Mouse (Mus musculus): ENCODE measurements around the gene Gar1. TPM values are rescaled to one million over a fixed set of nuclear protein-coding genes. Genes with fewer than 3 reads are reported as not detected.
A peak's percentile ranks its signal among the peaks of the same experiment; 100 is the strongest.

Gene Gar1
- 34.7 and 34.9 TPM in 2 replicates for polyA plus RNA-seq (2015; fragmentation: Nextera tagmentation; extraction: Ambion mirVana)

GRCm38 (mm10) chr3:129831035-129831568 is at the start of gene Gar1:
Gene Gar1 (minus strand): TSS chr3:129831396.
- peak within 1 kb of the TSS; percentile 75 for H3K9ac ChIP-seq (ENCODE audit: low read depth, low read length)
- ATAC-seq = peak; percentile 98
- peak within 1 kb of the TSS; percentile 83 for H3K27ac ChIP-seq (ENCODE audit: low read length)
- under 1% methylated on average over 60 of the region's 60 CpGs for WGBS
- H3K9me3 ChIP-seq (replicated peaks; ENCODE audit: control insufficient read depth, low read length, poor library complexity, severe bottlenecking) = no peaks in the 10 kb centered on the region
- H3K4me2 ChIP-seq (ENCODE audit: low read length) = peak within 1 kb of the TSS; percentile 84
- H3K4me3 ChIP-seq (ENCODE audit: low read depth, low read length) = peak within 1 kb of the TSS; percentile 96
- no peaks in the 10 kb centered on the region for H3K27me3 ChIP-seq (ENCODE audit: control insufficient read depth, insufficient read depth, low read depth, low read length)
- peaks cover under 1% of the 10 kb centered on the region for H3K36me3 ChIP-seq (ENCODE audit: control insufficient read depth, insufficient read depth, low read length)
- H3K4me1 ChIP-seq (ENCODE audit: control insufficient read depth, insufficient read depth, low read length) = peaks cover 17% of the 10 kb centered on the region

- no peaks in the 10 kb centered on the region for H3K27me3 ChIP-seq (ENCODE audit: control insufficient read depth, insufficient read depth, low read depth, low read length)
- 70% methylated on average over 2 of the region's 2 CpGs for WGBS
- H3K9ac ChIP-seq (ENCODE audit: low read depth, low read length) = no peak overlapping the region
- no peak overlapping the region for H3K4me3 ChIP-seq (ENCODE audit: low read depth, low read length)
- H3K36me3 ChIP-seq (ENCODE audit: control insufficient read depth, insufficient read depth, low read length) = no peaks in the 10 kb centered on the region
- peaks cover 9% of the 10 kb centered on the region for H3K4me1 ChIP-seq (ENCODE audit: control insufficient read depth, insufficient read depth, low read length)
- H3K27ac ChIP-seq (ENCODE audit: low read length) = no peak overlapping the region
- no peak for ATAC-seq
- H3K9me3 ChIP-seq (replicated peaks; ENCODE audit: control insufficient read depth, low read length, poor library complexity, severe bottlenecking) = no peaks in the 10 kb centered on the region
- H3K4me2 ChIP-seq (ENCODE audit: low read length) = peak overlapping the region; percentile 82
Measured at GRCm38 (mm10) chr3:129879913-129880312, 48.7 kb upstream of the Gar1 start.

- 0% methylated on average over 23 of the region's 25 CpGs for WGBS
- H3K36me3 ChIP-seq (ENCODE audit: control insufficient read depth, insufficient read depth, low read length) = no peaks in the 10 kb centered on the region
- peak; percentile 68 for ATAC-seq
- peak overlapping the region; percentile 82 for H3K4me2 ChIP-seq (ENCODE audit: low read length)
- H3K9ac ChIP-seq (ENCODE audit: low read depth, low read length) = peak overlapping the region; percentile 87
- H3K4me1 ChIP-seq (ENCODE audit: control insufficient read depth, insufficient read depth, low read length) = peaks cover 9% of the 10 kb centered on the region
- H3K4me3 ChIP-seq (ENCODE audit: low read depth, low read length) = peak overlapping the region; percentile 76
- no peaks in the 10 kb centered on the region for H3K27me3 ChIP-seq (ENCODE audit: control insufficient read depth, insufficient read depth, low read depth, low read length)
- H3K9me3 ChIP-seq (replicated peaks; ENCODE audit: control insufficient read depth, low read length, poor library complexity, severe bottlenecking) = no peaks in the 10 kb centered on the region
- peak overlapping the region; percentile 84 for H3K27ac ChIP-seq (ENCODE audit: low read length)
Measured at GRCm38 (mm10) chr3:129879131-129879757, 48.0 kb upstream of the Gar1 start.

DNA sequence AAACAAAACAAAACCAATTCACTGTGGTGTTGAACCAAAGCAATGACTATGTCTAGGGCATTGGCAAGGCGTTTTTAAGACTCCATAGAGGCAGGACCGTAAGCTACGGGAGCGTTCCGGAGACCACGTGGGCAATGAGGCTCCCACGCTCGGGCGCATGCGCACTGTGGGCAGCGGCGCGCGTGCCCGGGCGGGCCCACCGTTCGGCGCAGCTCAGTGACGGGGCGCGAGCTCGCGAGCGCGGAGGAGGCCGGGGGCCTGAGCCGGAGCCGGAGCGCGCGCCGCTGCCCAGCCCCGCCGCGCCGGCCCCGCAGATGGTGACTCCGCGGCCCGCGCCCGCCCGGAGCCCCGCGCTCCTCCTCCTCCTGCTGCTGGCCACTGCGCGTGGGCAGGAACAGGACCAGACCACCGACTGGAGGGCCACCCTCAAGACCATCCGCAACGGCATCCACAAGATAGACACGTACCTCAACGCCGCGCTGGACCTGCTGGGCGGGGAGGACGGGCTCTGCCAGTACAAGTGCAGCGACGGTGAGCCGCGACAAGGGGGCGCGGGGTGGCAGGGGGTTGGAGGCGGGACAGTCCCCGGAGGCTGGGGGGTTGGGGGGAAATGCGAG is 47.3 kb upstream of the Gar1 start, which contains the start of gene Pla2g12a:
TSS of gene Pla2g12a (plus strand) at position 202 of the 617 bp plus-strand sequence.
- peak within 1 kb of the TSS; percentile 82 for H3K4me2 ChIP-seq (ENCODE audit: low read length)
- peak within 1 kb of the TSS; percentile 76 for H3K4me3 ChIP-seq (ENCODE audit: low read depth, low read length)
- under 1% methylated on average over 66 of the region's 66 CpGs for WGBS

DNA sequence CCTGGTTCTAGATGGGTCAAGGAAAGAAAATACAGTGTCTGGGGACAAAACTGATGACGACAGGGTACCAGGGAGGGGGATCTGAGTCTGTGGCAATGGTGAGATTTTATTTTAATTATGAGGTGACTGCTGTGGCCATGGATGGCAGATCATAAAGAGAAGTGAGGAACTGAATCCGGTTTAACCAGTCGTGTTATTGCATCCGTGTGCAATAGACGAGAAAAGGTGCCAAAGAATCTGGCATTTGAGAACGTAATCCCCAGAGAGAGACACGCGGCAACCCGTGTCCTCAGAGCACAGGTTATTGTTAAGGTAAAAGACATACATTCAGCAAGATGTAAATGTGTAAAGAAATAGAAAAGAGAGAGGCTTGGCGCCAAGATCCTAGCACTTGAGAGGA is 46.1 kb upstream of the Gar1 start:
- no peaks in the 10 kb centered on the region for H3K27me3 ChIP-seq (ENCODE audit: control insufficient read depth, insufficient read depth, low read depth, low read length)
- H3K9ac ChIP-seq (ENCODE audit: low read depth, low read length) = no peak overlapping the region
- no peak for ATAC-seq
- H3K4me3 ChIP-seq (ENCODE audit: low read depth, low read length) = no peak overlapping the region
- H3K4me2 ChIP-seq (ENCODE audit: low read length) = no peak overlapping the region
- no peak overlapping the region for H3K27ac ChIP-seq (ENCODE audit: low read length)
- WGBS = 89% methylated on average over 10 of the region's 10 CpGs
- no peaks in the 10 kb centered on the region for H3K9me3 ChIP-seq (replicated peaks; ENCODE audit: control insufficient read depth, low read length, poor library complexity, severe bottlenecking)
- H3K4me1 ChIP-seq (ENCODE audit: control insufficient read depth, insufficient read depth, low read length) = peaks cover 9% of the 10 kb centered on the region
- no peaks in the 10 kb centered on the region for H3K36me3 ChIP-seq (ENCODE audit: control insufficient read depth, insufficient read depth, low read length)

More for the DNA sequence above, 47.3 kb upstream of the Gar1 start, which contains the start of gene Pla2g12a:
- H3K9me3 ChIP-seq (replicated peaks; ENCODE audit: control insufficient read depth, low read length, poor library complexity, severe bottlenecking) = no peaks in the 10 kb centered on the region
- peak; percentile 96 for ATAC-seq
- H3K36me3 ChIP-seq (ENCODE audit: control insufficient read depth, insufficient read depth, low read length) = no peaks in the 10 kb centered on the region
- H3K27ac ChIP-seq (ENCODE audit: low read length) = peak within 1 kb of the TSS; percentile 84
- no peaks in the 10 kb centered on the region for H3K27me3 ChIP-seq (ENCODE audit: control insufficient read depth, insufficient read depth, low read depth, low read length)
- peaks cover 9% of the 10 kb centered on the region for H3K4me1 ChIP-seq (ENCODE audit: control insufficient read depth, insufficient read depth, low read length)
- peak within 1 kb of the TSS; percentile 87 for H3K9ac ChIP-seq (ENCODE audit: low read depth, low read length)

- 50% methylated on average over 14 of the region's 14 CpGs for WGBS
- Histone ChIP-seq H3K9me3 (replicated peaks; ENCODE audit: control insufficient read depth, low read length, poor library complexity, severe bottlenecking) (0 out of 2 replicates have a peak, but pooled peaks cover 2% of the 10 kb centered on the region), H3K4me2 (ENCODE audit: low read length) (no peak overlapping the region), H3K27ac (ENCODE audit: low read length) (no peak overlapping the region), H3K36me3 (ENCODE audit: control insufficient read depth, insufficient read depth, low read length) (no peaks in the 10 kb centered on the region), H3K4me1 (ENCODE audit: control insufficient read depth, insufficient read depth, low read length) (no peaks in the 10 kb centered on the region), H3K9ac (ENCODE audit: low read depth, low read length) (no peak overlapping the region), H3K4me3 (ENCODE audit: low read depth, low read length) (no peak overlapping the region), H3K27me3 (ENCODE audit: control insufficient read depth, insufficient read depth, low read depth, low read length) (no peaks in the 10 kb centered on the region)
- ATAC-seq = no peak
Measured at GRCm38 (mm10) chr3:129863698-129864097, 32.5 kb upstream of the Gar1 start.

GRCm38 (mm10) chr3:129862592-129862991 is 31.4 kb upstream of the Gar1 start:
- H3K9me3 ChIP-seq (replicated peaks; ENCODE audit: control insufficient read depth, low read length, poor library complexity, severe bottlenecking) = 0 out of 2 replicates have a peak, but pooled peaks cover 2% of the 10 kb centered on the region
- no peak overlapping the region for H3K4me2 ChIP-seq (ENCODE audit: low read length)
- H3K4me1 ChIP-seq (ENCODE audit: control insufficient read depth, insufficient read depth, low read length) = no peaks in the 10 kb centered on the region
- no peak overlapping the region for H3K4me3 ChIP-seq (ENCODE audit: low read depth, low read length)
- H3K36me3 ChIP-seq (ENCODE audit: control insufficient read depth, insufficient read depth, low read length) = no peaks in the 10 kb centered on the region
- ATAC-seq = no peak
- no peak overlapping the region for H3K27ac ChIP-seq (ENCODE audit: low read length)
- H3K9ac ChIP-seq (ENCODE audit: low read depth, low read length) = no peak overlapping the region
- H3K27me3 ChIP-seq (ENCODE audit: control insufficient read depth, insufficient read depth, low read depth, low read length) = no peaks in the 10 kb centered on the region
- 74% methylated on average over 2 of the region's 2 CpGs for WGBS

- Histone ChIP-seq H3K4me3 (ENCODE audit: low read depth, low read length) (no peak overlapping the region), H3K27me3 (ENCODE audit: control insufficient read depth, insufficient read depth, low read depth, low read length) (no peaks in the 10 kb centered on the region), H3K9me3 (replicated peaks; ENCODE audit: control insufficient read depth, low read length, poor library complexity, severe bottlenecking) (no peaks in the 10 kb centered on the region), H3K4me2 (ENCODE audit: low read length) (no peak overlapping the region), H3K27ac (ENCODE audit: low read length) (no peak overlapping the region), H3K4me1 (ENCODE audit: control insufficient read depth, insufficient read depth, low read length) (no peaks in the 10 kb centered on the region), H3K36me3 (ENCODE audit: control insufficient read depth, insufficient read depth, low read length) (no peaks in the 10 kb centered on the region), H3K9ac (ENCODE audit: low read depth, low read length) (no peak overlapping the region)
- ATAC-seq = no peak
- 90% methylated on average over 7 of the region's 7 CpGs for WGBS
Measured at GRCm38 (mm10) chr3:129846846-129847245, 15.7 kb upstream of the Gar1 start.

GRCm38 (mm10) chr3:129845868-129846267 is 14.7 kb upstream of the Gar1 start:
- Histone ChIP-seq H3K36me3 (ENCODE audit: control insufficient read depth, insufficient read depth, low read length) (no peaks in the 10 kb centered on the region), H3K9ac (ENCODE audit: low read depth, low read length) (no peak overlapping the region), H3K27ac (ENCODE audit: low read length) (no peak overlapping the region), H3K9me3 (replicated peaks; ENCODE audit: control insufficient read depth, low read length, poor library complexity, severe bottlenecking) (no peaks in the 10 kb centered on the region), H3K4me1 (ENCODE audit: control insufficient read depth, insufficient read depth, low read length) (no peaks in the 10 kb centered on the region), H3K4me2 (ENCODE audit: low read length) (no peak overlapping the region), H3K27me3 (ENCODE audit: control insufficient read depth, insufficient read depth, low read depth, low read length) (no peaks in the 10 kb centered on the region), H3K4me3 (ENCODE audit: low read depth, low read length) (no peak overlapping the region)
- WGBS = 86% methylated on average over 2 of the region's 2 CpGs
- ATAC-seq = no peak
